Mouse (Mus musculus) embryonic facial prominence, embryonic 15.5 days (tissue): ENCODE measurements around the gene Pitpnc1. TPM values are rescaled to one million over a fixed set of nuclear protein-coding genes. Genes with fewer than 3 reads are reported as not detected.

Source experiments
- ATAC-seq: fragments of 200-750 bp; cut with Nextera tagmentation; 2 replicates; pipeline ENCODE4 v1.8.0; 2017; ENCODE audit warnings: low read depth, moderate TSS enrichment; ENCODE audit not compliant: insufficient number of reproducible peaks, low FRiP score, low TSS enrichment
- H3K27ac ChIP-seq: fragments of 300-500 bp; sonication (generic); replicated peaks from 2 replicates; pipeline ENCODE4 v1.5.1; 2015; ENCODE audit warnings: mild to moderate bottlenecking, inconsistent platforms
- H3K27me3 ChIP-seq: fragments of 300-500 bp; sonication (generic); 2 replicates; pipeline ENCODE4 v1.6.1; 2015; ENCODE audit warnings: inconsistent platforms
- H3K36me3 ChIP-seq: fragments of 300-500 bp; sonication (generic); 2 replicates; pipeline ENCODE4 v1.6.1; 2015; ENCODE audit warnings: mild to moderate bottlenecking, inconsistent platforms
- H3K4me1 ChIP-seq: fragments of 300-500 bp; sonication (generic); 2 replicates; pipeline ENCODE4 v1.6.1; 2015; ENCODE audit warnings: inconsistent platforms
- H3K4me2 ChIP-seq: fragments of 300-500 bp; sonication (generic); replicated peaks from 2 replicates; pipeline ENCODE4 v1.6.1; 2015; ENCODE audit warnings: mild to moderate bottlenecking, inconsistent platforms
- H3K4me3 ChIP-seq: fragments of 300-500 bp; sonication (generic); replicated peaks from 2 replicates; pipeline ENCODE4 v1.5.1; 2015; ENCODE audit warnings: mild to moderate bottlenecking, inconsistent platforms
- H3K9ac ChIP-seq: fragments of 300-500 bp; sonication (generic); 2 replicates; pipeline ENCODE4 v1.6.1; 2015; ENCODE audit warnings: inconsistent platforms
- H3K9me3 ChIP-seq: fragments of 300-500 bp; sonication (generic); replicated peaks from 2 replicates; pipeline ENCODE4 v1.6.1; 2016; ENCODE audit warnings: inconsistent platforms
- WGBS: fragments of 180-500 bp; shearing (Covaris S2); methylation state at CpG from one replicate; pipeline ENCODE4 v1.1.7; 2015; 5-methylcytosine and 5-hydroxymethylcytosine counted together
- polyA plus RNA-seq: library from polyadenylated mRNA; unstranded; fragments of >200 nt; fragmentation: Nextera tagmentation; extraction: Ambion mirVana; gene quantifications from 2 replicates; pipeline ENCODE4 v1.2.1, GENCODE M21; 2015

Pitpnc1 gene
- polyA plus RNA-seq, 1 experiment from 2014 or later: 22.0 TPM

DNA sequence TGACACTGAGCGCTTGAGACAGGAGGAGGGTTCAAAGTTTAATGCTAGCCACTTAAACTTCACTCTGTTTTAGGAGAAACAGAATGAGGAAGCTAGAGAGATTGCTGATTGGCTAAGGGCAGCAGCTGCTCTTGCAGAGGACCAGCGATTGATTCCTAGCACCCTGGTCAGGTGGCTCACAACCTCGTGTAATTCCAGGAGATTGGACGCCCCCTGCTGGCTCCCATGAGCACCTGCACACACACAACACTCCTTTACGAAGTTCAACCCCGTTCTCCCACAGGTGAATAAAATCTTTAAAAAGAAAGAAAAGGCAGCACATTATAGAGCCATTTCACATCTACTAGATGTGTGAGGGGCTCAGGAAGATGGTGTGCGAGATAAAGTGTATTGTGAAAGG is 224.8 kb downstream of the Pitpnc1 start:
- Histone ChIP-seq H3K27ac (no peak overlapping the region), H3K4me3 (no peak overlapping the region), H3K27me3 (no peaks in the 10 kb centered on the region), H3K4me1 (no peaks in the 10 kb centered on the region), H3K9me3 (no peaks in the 10 kb centered on the region), H3K4me2 (no peak overlapping the region), H3K36me3 (peaks cover 7% of the 10 kb centered on the region), H3K9ac (no peak overlapping the region)
- ATAC-seq: no peak
- 91% methylated on average over 7 of the region's 7 CpGs for WGBS

GRCm38 (mm10) chr11:107243126-107243525 is 227.4 kb downstream of the Pitpnc1 start:
- Histone ChIP-seq H3K36me3 (no peaks in the 10 kb centered on the region), H3K4me3 (no peak overlapping the region), H3K27ac (no peak overlapping the region), H3K4me2 (no peak overlapping the region), H3K27me3 (no peaks in the 10 kb centered on the region), H3K4me1 (no peaks in the 10 kb centered on the region), H3K9ac (no peak overlapping the region), H3K9me3 (no peaks in the 10 kb centered on the region)
- no peak for ATAC-seq
- WGBS: 82% methylated on average over 6 of the region's 6 CpGs

GRCm38 (mm10) chr11:107241678-107242077 is 228.8 kb downstream of the Pitpnc1 start:
- H3K36me3 ChIP-seq: no peaks in the 10 kb centered on the region
- no peaks in the 10 kb centered on the region for H3K27me3 ChIP-seq
- no peak overlapping the region for H3K4me3 ChIP-seq
- H3K27ac ChIP-seq: no peak overlapping the region
- WGBS: 87% methylated on average over 7 of the region's 7 CpGs
- H3K9ac ChIP-seq: no peak overlapping the region
- no peak for ATAC-seq
- H3K4me2 ChIP-seq: no peak overlapping the region
- H3K4me1 ChIP-seq: no peaks in the 10 kb centered on the region
- H3K9me3 ChIP-seq: no peaks in the 10 kb centered on the region

DNA sequence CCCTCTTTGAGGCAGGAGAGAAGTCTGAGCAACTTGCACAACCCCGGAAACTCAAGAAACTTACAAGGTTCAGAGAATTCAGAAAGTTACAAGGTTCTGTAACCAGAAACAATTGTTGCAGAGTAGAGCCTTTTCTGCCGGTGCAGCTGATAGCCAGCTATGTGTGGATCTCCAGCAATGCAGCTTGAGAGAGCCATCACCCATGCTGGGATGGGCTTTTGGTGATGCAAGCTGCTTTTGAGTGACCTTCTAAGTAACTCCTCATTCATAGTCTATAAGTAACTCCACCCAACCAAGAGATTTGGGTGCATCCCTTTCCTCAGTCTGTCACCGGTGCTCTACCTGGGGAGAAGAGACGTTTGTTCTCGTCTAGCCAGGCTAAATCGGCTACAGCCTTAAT is 232.0 kb downstream of the Pitpnc1 start:
- Histone ChIP-seq H3K36me3 (0 out of 2 replicates have a peak, but pooled peaks cover 5% of the 10 kb centered on the region), H3K4me1 (no peaks in the 10 kb centered on the region), H3K9me3 (no peaks in the 10 kb centered on the region), H3K9ac (no peak overlapping the region), H3K4me3 (no peak overlapping the region), H3K27ac (no peak overlapping the region), H3K27me3 (no peaks in the 10 kb centered on the region), H3K4me2 (no peak overlapping the region)
- ATAC-seq: no peak
- WGBS: 85% methylated on average over 6 of the region's 6 CpGs

DNA sequence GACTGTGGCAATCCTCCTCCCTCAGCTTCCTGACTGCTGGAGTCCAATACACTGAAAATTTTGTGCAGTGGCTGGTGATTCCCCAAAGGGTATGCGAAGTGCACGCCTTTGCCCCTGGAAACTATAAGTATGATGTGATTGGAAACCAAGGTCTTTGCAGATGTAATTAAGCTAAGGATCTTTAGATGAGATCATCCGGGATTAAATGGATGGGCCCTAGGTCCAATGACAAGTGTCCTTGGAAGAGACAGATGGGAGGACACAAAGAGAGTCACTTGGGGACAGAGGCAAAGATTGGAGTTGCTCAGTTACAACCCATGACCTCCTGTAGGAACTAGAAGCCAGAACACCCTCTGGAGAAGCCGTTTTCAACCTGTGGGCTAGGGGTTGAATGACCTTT is 233.0 kb downstream of the Pitpnc1 start:
- no peaks in the 10 kb centered on the region for H3K4me1 ChIP-seq
- WGBS: 87% methylated on average over 4 of the region's 4 CpGs
- H3K27ac ChIP-seq: no peak overlapping the region
- no peak for ATAC-seq
- 0 out of 2 replicates have a peak, but pooled peaks cover 13% of the 10 kb centered on the region for H3K36me3 ChIP-seq
- no peaks in the 10 kb centered on the region for H3K27me3 ChIP-seq
- no peak overlapping the region for H3K9ac ChIP-seq
- H3K9me3 ChIP-seq: no peaks in the 10 kb centered on the region
- H3K4me2 ChIP-seq: no peak overlapping the region
- no peak overlapping the region for H3K4me3 ChIP-seq

DNA sequence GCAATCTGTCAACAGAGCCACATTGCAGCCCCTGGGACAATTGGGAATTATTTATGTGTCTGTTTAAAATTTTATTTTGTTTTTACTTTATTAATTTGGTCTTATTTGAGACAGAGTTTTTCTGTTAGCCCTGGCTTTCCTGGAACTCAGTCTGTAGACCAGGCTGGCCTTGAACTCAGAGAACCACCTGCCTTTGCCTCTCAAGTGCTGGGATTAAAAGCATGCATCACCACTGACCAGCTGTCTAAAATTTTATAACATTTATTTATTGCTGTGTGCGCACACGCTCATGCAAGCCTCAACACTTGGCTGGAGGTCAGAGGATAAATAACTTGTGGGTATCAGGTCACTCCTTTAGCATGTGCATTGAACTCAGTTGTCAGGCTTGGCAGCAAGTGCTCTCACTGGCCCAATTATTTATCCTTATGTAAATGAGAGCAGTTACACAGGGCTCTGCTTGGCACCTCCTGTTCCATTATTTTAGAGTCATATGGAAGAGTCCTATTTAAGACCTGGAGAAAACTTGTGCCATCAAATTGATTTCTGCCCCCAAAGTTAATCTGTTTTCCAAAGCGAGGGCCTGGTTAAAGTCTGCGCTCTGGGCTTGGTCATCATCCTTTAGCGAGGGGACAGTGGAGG is 237.1 kb downstream of the Pitpnc1 start:
- Histone ChIP-seq H3K4me3 (no peak overlapping the region), H3K9ac (no peak overlapping the region), H3K27ac (no peak overlapping the region), H3K4me1 (no peaks in the 10 kb centered on the region), H3K36me3 (peaks cover 28% of the 10 kb centered on the region; the same call in 1 of the 2 replicates), H3K9me3 (no peaks in the 10 kb centered on the region), H3K27me3 (no peaks in the 10 kb centered on the region), H3K4me2 (no peak overlapping the region)
- 89% methylated on average over 5 of the region's 5 CpGs for WGBS
- 0 out of 2 replicates have a peak, but pooled peaks have one; percentile 39 for ATAC-seq

DNA sequence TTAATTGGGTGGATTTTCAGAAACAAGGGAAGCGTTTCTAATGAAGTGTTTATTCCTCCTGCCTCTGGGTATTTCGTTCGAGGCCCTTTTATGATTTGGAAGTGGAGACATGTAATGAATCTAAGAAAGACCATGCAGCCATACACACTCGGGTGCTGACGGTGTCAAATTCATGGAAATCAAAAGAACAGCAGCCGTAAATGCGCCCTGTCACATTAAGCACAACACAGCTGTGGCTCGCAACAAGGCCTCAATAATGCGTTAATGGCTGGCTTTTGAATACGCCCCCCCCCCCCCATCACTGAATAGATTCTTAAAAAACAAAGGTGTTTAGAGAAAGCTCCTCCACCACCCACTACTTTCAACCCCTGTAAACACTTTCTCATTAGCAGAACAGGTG is 240.4 kb downstream of the Pitpnc1 start:
- WGBS: 68% methylated on average over 10 of the region's 10 CpGs
- H3K27me3 ChIP-seq: no peaks in the 10 kb centered on the region
- ATAC-seq: no peak
- H3K9me3 ChIP-seq: no peaks in the 10 kb centered on the region
- H3K36me3 ChIP-seq: peaks cover 47% of the 10 kb centered on the region
- no peak overlapping the region for H3K4me2 ChIP-seq
- H3K4me3 ChIP-seq: no peak overlapping the region
- H3K4me1 ChIP-seq: no peaks in the 10 kb centered on the region
- H3K9ac ChIP-seq: no peak overlapping the region
- no peak overlapping the region for H3K27ac ChIP-seq

- no peak for ATAC-seq
- Histone ChIP-seq H3K9me3 (no peaks in the 10 kb centered on the region), H3K4me1 (peaks cover 12% of the 10 kb centered on the region; the same call in 1 of the 2 replicates), H3K27ac (no peak overlapping the region), H3K9ac (no peak overlapping the region), H3K4me3 (no peak overlapping the region), H3K4me2 (no peak overlapping the region), H3K27me3 (no peaks in the 10 kb centered on the region), H3K36me3 (peaks cover 28% of the 10 kb centered on the region)
- WGBS: 68% methylated on average over 1 of the region's 1 CpGs
Measured at GRCm38 (mm10) chr11:107226431-107226830, 244.1 kb downstream of the Pitpnc1 start.

DNA sequence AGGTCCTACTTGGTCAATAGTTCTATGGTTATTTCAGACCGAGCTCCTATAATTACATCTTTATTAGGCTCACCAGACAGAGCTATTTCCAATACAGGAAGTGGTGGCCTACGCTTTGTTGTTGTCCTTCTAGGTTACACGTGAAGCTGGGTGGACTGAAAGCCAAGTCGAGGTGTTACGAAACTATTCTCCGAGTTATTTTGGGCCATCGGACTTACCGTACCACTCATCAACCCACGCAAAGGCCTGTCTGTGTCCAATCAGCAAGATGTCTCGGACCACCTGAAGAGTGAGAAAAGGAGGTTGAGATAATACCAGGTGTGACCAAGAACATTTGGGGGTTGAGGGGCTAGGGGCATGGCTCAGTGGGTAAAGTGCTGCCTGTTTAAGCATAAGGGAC is 244.5 kb downstream of the Pitpnc1 start:
- Histone ChIP-seq H3K9ac (no peak overlapping the region), H3K4me3 (no peak overlapping the region), H3K36me3 (peaks cover 25% of the 10 kb centered on the region), H3K4me1 (peaks cover 12% of the 10 kb centered on the region; the same call in 1 of the 2 replicates), H3K27ac (no peak overlapping the region), H3K9me3 (no peaks in the 10 kb centered on the region), H3K4me2 (no peak overlapping the region), H3K27me3 (no peaks in the 10 kb centered on the region)
- ATAC-seq: no peak
- 86% methylated on average over 10 of the region's 10 CpGs for WGBS

GRCm38 (mm10) chr11:107225301-107225700 is 245.2 kb downstream of the Pitpnc1 start:
- WGBS: 81% methylated on average over 5 of the region's 5 CpGs
- Histone ChIP-seq H3K27me3 (no peaks in the 10 kb centered on the region), H3K36me3 (peaks cover 25% of the 10 kb centered on the region), H3K4me1 (peaks cover 12% of the 10 kb centered on the region; the same call in 1 of the 2 replicates), H3K9ac (no peak overlapping the region), H3K4me3 (no peak overlapping the region), H3K4me2 (no peak overlapping the region), H3K27ac (no peak overlapping the region), H3K9me3 (no peaks in the 10 kb centered on the region)
- no peak for ATAC-seq

DNA sequence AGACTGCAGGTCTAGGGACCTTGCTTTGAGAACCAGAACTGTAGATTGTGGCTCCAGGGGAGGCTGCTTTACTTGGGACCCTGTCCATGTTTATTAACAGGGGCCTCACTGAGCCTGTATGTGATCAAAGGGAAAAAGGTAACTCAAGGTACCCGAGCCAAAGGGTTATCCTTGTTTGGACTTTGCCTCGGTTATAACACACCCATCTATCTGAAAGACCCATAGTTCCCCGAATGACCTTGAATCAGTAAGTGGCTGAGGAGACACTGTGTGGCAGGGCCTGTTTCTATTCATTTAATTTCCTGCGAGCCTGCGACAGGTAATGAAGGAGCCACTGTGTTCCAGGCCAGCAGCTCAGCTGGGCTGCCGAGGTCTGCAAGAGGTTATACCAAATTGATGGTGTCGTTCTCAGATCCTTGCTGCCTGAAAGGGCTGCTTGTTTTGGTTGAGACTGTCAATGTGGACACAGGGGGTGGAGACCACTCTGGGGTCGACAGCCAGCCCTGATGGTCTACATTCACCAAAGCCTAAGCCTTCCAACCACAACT is 246.8 kb downstream of the Pitpnc1 start:
- H3K27ac ChIP-seq: no peak overlapping the region
- H3K4me1 ChIP-seq: peaks cover 12% of the 10 kb centered on the region; the same call in 1 of the 2 replicates
- ATAC-seq: no peak
- H3K27me3 ChIP-seq: no peaks in the 10 kb centered on the region
- no peak overlapping the region for H3K4me3 ChIP-seq
- H3K36me3 ChIP-seq: peaks cover 25% of the 10 kb centered on the region
- whole genome bisulfite sequencing: 36% methylated on average over 8 of the region's 8 CpGs
- no peak overlapping the region for H3K4me2 ChIP-seq
- H3K9me3 ChIP-seq: no peaks in the 10 kb centered on the region
- H3K9ac ChIP-seq: no peak overlapping the region

GRCm38 (mm10) chr11:107223169-107223561 is 247.3 kb downstream of the Pitpnc1 start:
- Histone ChIP-seq H3K9me3 (no peaks in the 10 kb centered on the region), H3K27me3 (no peaks in the 10 kb centered on the region), H3K4me3 (no peak overlapping the region), H3K4me1 (peaks cover 12% of the 10 kb centered on the region; the same call in 1 of the 2 replicates), H3K27ac (no peak overlapping the region), H3K9ac (no peak overlapping the region), H3K4me2 (no peak overlapping the region), H3K36me3 (peaks cover 22% of the 10 kb centered on the region)
- 26% methylated on average over 1 of the region's 1 CpGs for WGBS
- no peak for ATAC-seq
